Mouse (Mus musculus) kidney, embryonic 14.5 days (tissue): Measurements from ENCODE around the gene Sec1. TPM values are rescaled to one million over a fixed set of nuclear protein-coding genes. Genes with fewer than 3 reads are reported as not detected.

ENCODE experiments used
- ATAC-seq: fragments of 200-750 bp; cut with Nextera tagmentation; 2 replicates; pipeline ENCODE4 v1.8.0; 2017; ENCODE audit warnings: moderate number of reproducible peaks, mild to moderate bottlenecking, moderate TSS enrichment, moderate library complexity; ENCODE audit not compliant: low FRiP score, low TSS enrichment
- H3K27ac ChIP-seq: fragments of 300-500 bp; sonication (generic); 2 replicates; pipeline ENCODE4 v1.5.1; 2014; ENCODE audit warnings: low read depth, mild to moderate bottlenecking, low read length, moderate library complexity, mixed read lengths
- H3K27me3 ChIP-seq: fragments of 300-500 bp; sonication (generic); 2 replicates; pipeline ENCODE4 v1.6.1; 2014; ENCODE audit warnings: mild to moderate bottlenecking, low read length; ENCODE audit not compliant: control insufficient read depth, insufficient read depth
- H3K36me3 ChIP-seq: fragments of 300-500 bp; sonication (generic); 2 replicates; pipeline ENCODE4 v1.6.1; 2014; ENCODE audit warnings: low read length, mixed read lengths; ENCODE audit not compliant: control insufficient read depth, insufficient read depth
- H3K4me1 ChIP-seq: fragments of 300-500 bp; sonication (generic); 2 replicates; pipeline ENCODE4 v1.6.1; 2014; ENCODE audit warnings: low read length, mixed read lengths; ENCODE audit not compliant: control insufficient read depth, insufficient read depth
- H3K4me2 ChIP-seq: fragments of 300-500 bp; sonication (generic); replicated peaks from 2 replicates; pipeline ENCODE4 v1.6.1; 2014; ENCODE audit warnings: low read depth, mild to moderate bottlenecking, low read length
- H3K4me3 ChIP-seq: fragments of 300-500 bp; sonication (generic); 2 replicates; pipeline ENCODE4 v1.5.1; 2014; ENCODE audit warnings: mild to moderate bottlenecking, low read length
- H3K9ac ChIP-seq: fragments of 300-500 bp; sonication (generic); 2 replicates; pipeline ENCODE4 v1.6.1; 2014; ENCODE audit warnings: low read depth, mild to moderate bottlenecking, low read length, moderate library complexity
- H3K9me3 ChIP-seq: fragments of 300-500 bp; sonication (generic); 2 replicates; pipeline ENCODE4 v1.6.1; 2016; ENCODE audit warnings: low read length; ENCODE audit not compliant: control insufficient read depth
- WGBS: fragments of 180-500 bp; shearing (Covaris S2); extraction: QIAGEN DNeasy Blood & Tissue Kit; methylation state at CpG from one replicate; pipeline ENCODE4 v1.1.7; 2014; 5-methylcytosine and 5-hydroxymethylcytosine counted together
- polyA plus RNA-seq: library from polyadenylated mRNA; unstranded; fragments of >200 nt; fragmentation: Nextera tagmentation; extraction: Ambion mirVana; gene quantifications from 2 replicates; pipeline ENCODE4 v1.2.1, GENCODE M21; 2014

The Sec1 gene
- polyA plus RNA-seq, 1 experiment from 2014 or later = 0.28 TPM

DNA sequence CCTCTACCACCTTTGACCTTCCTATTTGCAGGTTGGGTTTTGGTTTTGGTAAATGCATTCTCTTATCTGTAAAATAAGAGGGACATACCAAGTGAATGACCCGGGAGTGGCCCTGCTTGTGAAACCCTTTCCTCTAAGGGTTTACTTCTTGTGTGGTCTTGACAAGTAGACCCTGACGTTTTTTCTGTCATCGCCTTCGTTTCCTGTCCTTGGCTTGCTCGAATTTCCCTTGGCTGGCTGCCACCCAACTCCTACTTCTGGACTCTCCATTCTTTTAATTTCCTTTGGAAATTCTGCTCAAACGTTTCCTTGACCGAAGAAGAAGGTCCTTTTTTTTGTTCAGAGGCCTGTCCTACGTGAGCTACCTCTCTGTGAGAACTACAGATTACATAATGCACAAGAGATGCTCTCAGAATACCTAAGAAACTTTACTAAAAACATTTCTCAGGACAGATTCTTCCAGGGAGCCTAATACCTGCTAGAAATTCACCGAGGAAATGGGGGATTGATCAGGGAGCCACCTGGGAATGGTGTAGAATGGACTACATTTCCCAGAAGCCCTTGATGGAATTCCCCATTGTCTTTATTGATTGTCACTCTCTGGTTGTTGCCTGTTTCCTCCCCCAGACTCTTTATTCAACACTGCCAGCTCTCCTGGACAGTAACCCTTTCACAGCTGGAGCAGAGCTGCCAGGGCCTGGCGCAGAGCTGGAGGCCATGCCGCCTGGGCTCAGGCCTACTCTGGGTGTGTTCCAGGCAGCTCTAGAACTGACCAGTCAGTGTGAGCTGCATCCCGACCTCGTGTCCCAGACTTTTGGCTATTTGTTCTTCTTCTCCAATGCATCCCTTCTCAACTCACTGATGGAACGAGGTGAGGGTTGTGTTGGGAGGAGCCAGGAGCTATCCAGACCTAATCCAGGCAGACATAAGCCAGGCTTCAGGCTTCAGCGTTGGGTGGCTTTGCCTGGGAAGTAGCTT, 58.2 kb downstream of the Sec1 start:
- WGBS = 69% methylated on average over 15 of the region's 15 CpGs
- Histone ChIP-seq H3K4me1 (peaks cover 27% of the 10 kb centered on the region), H3K27me3 (0 out of 2 replicates have a peak, but pooled peaks cover 6% of the 10 kb centered on the region), H3K36me3 (0 out of 2 replicates have a peak, but pooled peaks cover 4% of the 10 kb centered on the region), H3K4me2 (no peak overlapping the region), H3K9ac (no peak overlapping the region), H3K27ac (peak overlapping the region; percentile 13; the same call in 1 of the 2 replicates), H3K4me3 (no peak overlapping the region), H3K9me3 (no peaks in the 10 kb centered on the region; the same call in 1 of the 2 replicates)
- ATAC-seq = no peak

DNA sequence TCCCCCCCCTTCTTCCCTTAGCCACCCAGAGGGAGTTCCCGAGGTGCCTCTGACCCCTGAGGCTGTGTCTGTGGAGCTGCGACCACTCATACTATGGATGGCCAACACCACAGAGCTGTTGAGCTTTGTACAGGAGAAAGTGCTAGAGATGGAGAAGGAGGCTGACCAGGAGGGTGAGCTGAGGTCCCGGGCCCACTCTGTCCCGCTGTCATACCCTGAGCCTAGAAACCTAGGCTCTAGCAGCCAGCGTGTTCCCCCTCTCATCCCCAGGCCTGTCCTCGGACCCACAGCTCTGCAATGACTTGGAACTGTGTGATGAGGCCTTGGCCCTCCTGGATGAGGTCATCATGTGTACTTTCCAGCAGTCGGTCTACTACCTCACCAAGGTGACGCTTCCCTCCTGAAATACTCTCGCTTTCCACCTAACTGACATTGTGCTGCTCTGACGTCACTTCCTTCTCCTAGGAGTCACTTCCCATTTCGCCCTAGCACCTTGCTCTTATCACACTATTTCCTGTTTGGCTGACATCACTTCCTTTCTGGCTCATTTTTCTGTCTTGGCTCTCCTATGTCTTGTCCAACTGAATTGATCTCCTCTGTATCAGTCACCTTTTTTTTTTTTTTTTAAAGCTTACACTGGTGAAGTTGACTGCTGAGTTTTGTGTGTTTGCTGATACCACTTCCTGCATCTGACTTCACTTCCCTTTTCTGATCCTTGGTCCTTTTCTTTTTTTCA, 59.1 kb downstream of the Sec1 start:
- Histone ChIP-seq H3K36me3 (0 out of 2 replicates have a peak, but pooled peaks cover 4% of the 10 kb centered on the region), H3K9me3 (no peaks in the 10 kb centered on the region; the same call in 1 of the 2 replicates), H3K4me2 (no peak overlapping the region), H3K9ac (no peak overlapping the region), H3K27me3 (0 out of 2 replicates have a peak, but pooled peaks cover 6% of the 10 kb centered on the region), H3K4me3 (no peak overlapping the region), H3K4me1 (peaks cover 19% of the 10 kb centered on the region), H3K27ac (peak overlapping the region; percentile 9; the same call in 1 of the 2 replicates)
- 83% methylated on average over 11 of the region's 11 CpGs for WGBS
- no peak for ATAC-seq

GRCm38 (mm10) chr7:45632499-45632898, 61.7 kb downstream of the Sec1 start:
- H3K27ac ChIP-seq = no peak overlapping the region
- 14% methylated on average over 30 of the region's 35 CpGs for WGBS
- peak overlapping the region; percentile 22 for H3K4me3 ChIP-seq

GRCm38 (mm10) chr7:45630064-45630907, 63.9 kb downstream of the Sec1 start:
- Histone ChIP-seq H3K4me1 (peaks cover 10% of the 10 kb centered on the region), H3K27me3 (peaks cover 16% of the 10 kb centered on the region; the same call in 1 of the 2 replicates), H3K4me3 (no peak overlapping the region), H3K9me3 (no peaks in the 10 kb centered on the region), H3K9ac (no peak overlapping the region), H3K27ac (no peak overlapping the region), H3K36me3 (no peaks in the 10 kb centered on the region), H3K4me2 (no peak overlapping the region)
- no peak for ATAC-seq
- 74% methylated on average over 23 of the region's 23 CpGs for WGBS

More at GRCm38 (mm10) chr7:45632499-45632898, 61.7 kb downstream of the Sec1 start:
- Histone ChIP-seq H3K9me3 (no peaks in the 10 kb centered on the region; the same call in 1 of the 2 replicates), H3K27me3 (peaks cover 11% of the 10 kb centered on the region; the same call in 1 of the 2 replicates), H3K9ac (peak overlapping the region; percentile 53), H3K4me2 (peak overlapping the region; percentile 46), H3K4me1 (peaks cover 14% of the 10 kb centered on the region), H3K36me3 (0 out of 2 replicates have a peak, but pooled peaks cover 4% of the 10 kb centered on the region)
- ATAC-seq = no peak; the same call in 1 of the 2 replicates

DNA sequence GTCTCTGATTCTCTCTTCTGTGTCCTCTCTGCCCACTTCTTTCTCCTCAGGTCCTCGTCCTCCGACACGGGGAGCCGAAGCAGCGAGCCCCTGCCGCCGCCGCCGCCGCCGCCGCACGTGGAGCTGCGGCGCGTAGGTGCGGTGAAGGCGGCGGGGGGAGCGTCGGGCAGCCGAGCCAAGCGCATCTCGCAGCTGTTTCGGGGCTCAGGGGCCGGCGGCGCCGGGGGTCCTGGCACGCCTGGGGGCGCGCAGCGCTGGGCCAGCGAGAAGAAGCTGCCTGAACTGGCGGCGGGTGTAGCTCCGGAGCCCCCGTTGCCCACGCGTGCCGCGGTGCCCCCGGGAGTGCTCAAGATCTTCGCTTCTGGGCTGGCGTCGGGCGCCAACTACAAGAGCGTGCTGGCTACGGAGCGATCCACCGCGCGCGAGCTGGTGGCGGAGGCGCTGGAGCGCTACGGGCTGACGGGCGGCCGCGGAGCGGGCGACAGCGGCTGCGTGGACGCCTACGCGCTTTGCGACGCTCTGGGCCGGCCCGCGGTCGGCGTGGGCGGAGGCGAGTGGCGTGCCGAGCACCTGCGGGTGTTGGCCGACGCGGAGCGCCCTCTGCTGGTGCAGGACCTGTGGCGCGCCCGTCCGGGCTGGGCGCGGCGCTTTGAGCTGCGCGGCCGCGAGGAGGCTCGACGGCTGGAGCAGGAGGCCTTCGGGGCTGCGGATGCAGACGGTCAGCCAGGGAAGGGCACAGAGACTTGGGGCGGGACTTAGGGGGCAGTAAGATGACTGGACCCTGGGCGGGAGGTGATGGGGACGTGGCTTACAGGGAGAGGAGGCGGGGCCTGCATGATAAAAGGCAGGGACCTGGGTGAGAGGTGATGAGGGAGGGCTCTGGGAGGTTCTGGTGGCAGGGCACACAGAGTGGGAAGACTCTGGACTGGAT, 65.6 kb downstream of the Sec1 start:
- Histone ChIP-seq H3K4me1 (peaks cover 10% of the 10 kb centered on the region), H3K27ac (peak overlapping the region; percentile 12; the same call in 1 of the 2 replicates), H3K4me3 (peak overlapping the region; percentile 51), H3K36me3 (no peaks in the 10 kb centered on the region), H3K27me3 (peaks cover 16% of the 10 kb centered on the region; the same call in 1 of the 2 replicates), H3K9ac (peak overlapping the region; percentile 70), H3K9me3 (no peaks in the 10 kb centered on the region), H3K4me2 (peak overlapping the region; percentile 94)
- ATAC-seq = peak; percentile 79
- WGBS = under 1% methylated on average over 98 of the region's 105 CpGs

Other genes starting within 250 kb of the Sec1 start
- 3,941 and 4,356 TPM in 2 replicates for gene Ftl1, start 234.5 kb downstream of the Sec1 start, polyA plus RNA-seq
- gene Bax, start 227.5 kb downstream of the Sec1 start, polyA plus RNA-seq = 97.3 and 110 TPM in 2 replicates
- gene Tulp2, start 212.5 kb downstream of the Sec1 start, polyA plus RNA-seq = 0.64 and 0.84 TPM in 2 replicates
- gene Gm45808, start 207.6 kb downstream of the Sec1 start, polyA plus RNA-seq = not detected in 2 replicates
- 3.3 and 3.5 TPM in 2 replicates for gene Dhdh, start 205.6 kb downstream of the Sec1 start, polyA plus RNA-seq
- 141 and 190 TPM in 2 replicates for gene Nucb1, start 184.0 kb downstream of the Sec1 start, polyA plus RNA-seq
- 13.4 and 15.7 TPM in 2 replicates for gene Ppp1r15a, start 168.1 kb downstream of the Sec1 start, polyA plus RNA-seq
- 4.7 and 5.1 TPM in 2 replicates for gene Plekha4, start 168.1 kb downstream of the Sec1 start, polyA plus RNA-seq
- 12.8 and 13.5 TPM in 2 replicates for gene Hsd17b14, start 139.5 kb downstream of the Sec1 start, polyA plus RNA-seq
- gene Bcat2, start 124.2 kb downstream of the Sec1 start, polyA plus RNA-seq = 61.1 and 73.7 TPM in 2 replicates
- not detected in 2 replicates for gene Fgf21, start 78.9 kb downstream of the Sec1 start, polyA plus RNA-seq
- gene Fut1, start 77.1 kb downstream of the Sec1 start, polyA plus RNA-seq = 0.14 TPM in 2 replicates
- gene Izumo1, start 72.6 kb downstream of the Sec1 start, polyA plus RNA-seq = 0.11 and 0.23 TPM in 2 replicates
- gene Rasip1, start 66.9 kb downstream of the Sec1 start, polyA plus RNA-seq = 12.1 and 18.7 TPM in 2 replicates
- gene Mamstr, start 54.4 kb downstream of the Sec1 start, polyA plus RNA-seq = 3.6 and 5.0 TPM in 2 replicates
- gene Fut2, start 28.0 kb downstream of the Sec1 start, polyA plus RNA-seq = 0.26 and 0.31 TPM in 2 replicates
- gene Ntn5, start 10.4 kb downstream of the Sec1 start, polyA plus RNA-seq = 0.20 and 0.27 TPM in 2 replicates
- 6.9 and 11.9 TPM in 2 replicates for gene Car11, start 5.4 kb upstream of the Sec1 start, polyA plus RNA-seq
- 6.6 and 7.7 TPM in 2 replicates for gene Dbp, start 10.7 kb upstream of the Sec1 start, polyA plus RNA-seq
- gene Rpl18, start 21.1 kb upstream of the Sec1 start, polyA plus RNA-seq = 1,328 and 1,679 TPM in 2 replicates
- 16.8 and 23.9 TPM in 2 replicates for gene Sphk2, start 23.6 kb upstream of the Sec1 start, polyA plus RNA-seq
- 1.2 and 2.1 TPM in 2 replicates for gene Fam83e, start 26.8 kb upstream of the Sec1 start, polyA plus RNA-seq
- gene Spaca4, start 31.4 kb upstream of the Sec1 start, polyA plus RNA-seq = 0.29 TPM in 1 of 2 replicates, not detected in the other
- 2.8 and 4.2 TPM in 2 replicates for gene Lmtk3, start 89.3 kb upstream of the Sec1 start, polyA plus RNA-seq
- gene Sult2b1, start 90.3 kb upstream of the Sec1 start, polyA plus RNA-seq = 3.2 and 3.8 TPM in 2 replicates
- gene Cyth2, start 120.2 kb upstream of the Sec1 start, polyA plus RNA-seq = 109 and 111 TPM in 2 replicates
- 1.2 and 1.3 TPM in 2 replicates for gene Kcnj14, start 130.4 kb upstream of the Sec1 start, polyA plus RNA-seq
- gene Grwd1, start 136.5 kb upstream of the Sec1 start, polyA plus RNA-seq = 69.5 and 93.5 TPM in 2 replicates
- 145 and 184 TPM in 2 replicates for gene Kdelr1, start 178.4 kb upstream of the Sec1 start, polyA plus RNA-seq
- 0.28 and 0.37 TPM in 2 replicates for gene Grin2d, start 184.0 kb upstream of the Sec1 start, polyA plus RNA-seq
- 0.90 and 2.1 TPM in 2 replicates for gene Syngr4, start 202.3 kb upstream of the Sec1 start, polyA plus RNA-seq
- 4.5 and 5.0 TPM in 2 replicates for gene Tmem143, start 202.5 kb upstream of the Sec1 start, polyA plus RNA-seq
- 171 and 182 TPM in 2 replicates for gene Emp3, start 227.0 kb upstream of the Sec1 start, polyA plus RNA-seq
- gene Ccdc114, start 229.7 kb upstream of the Sec1 start, polyA plus RNA-seq = 8.0 and 10.0 TPM in 2 replicates